Mouse (Mus musculus) E14TG2a.4 (cell line): ENCODE data around the gene Itpr3.

ENCODE experiments used
- H3K27me3 ChIP-seq: 2 replicates; pipeline ENCODE4 v1.6.1; 2014; ENCODE audit warnings: low read length, control low read depth; ENCODE audit not compliant: insufficient read depth
- H3K36me3 ChIP-seq: 2 replicates; pipeline ENCODE4 v1.6.1; 2014; ENCODE audit warnings: low read length, control low read depth; ENCODE audit not compliant: insufficient read depth
- H3K4me1 ChIP-seq: replicated peaks from 2 replicates; pipeline ENCODE4 v1.6.1; 2014; ENCODE audit warnings: low read depth, low read length, control low read depth
- H3K4me3 ChIP-seq: replicated peaks from 2 replicates; pipeline ENCODE4 v1.5.1; 2014; ENCODE audit warnings: mild to moderate bottlenecking, low read length
- H3K9me3 ChIP-seq: 2 replicates; pipeline ENCODE4 v1.6.1; 2014; ENCODE audit warnings: low read length, control low read depth
- CTCF ChIP-seq: conservative IDR thresholded peaks from 2 replicates; pipeline ENCODE4 v1.5.1; 2014; ENCODE audit warnings: low read length
- NANOG ChIP-seq: IDR thresholded peaks from 2 replicates; pipeline ENCODE4 v1.6.1; 2014; ENCODE audit warnings: borderline replicate concordance, low read length, mixed read lengths
- POU5F1 ChIP-seq: IDR thresholded peaks from 2 replicates; pipeline ENCODE4 v1.6.1; 2014; ENCODE audit warnings: low read length, borderline replicate concordance

Gene Itpr3

DNA sequence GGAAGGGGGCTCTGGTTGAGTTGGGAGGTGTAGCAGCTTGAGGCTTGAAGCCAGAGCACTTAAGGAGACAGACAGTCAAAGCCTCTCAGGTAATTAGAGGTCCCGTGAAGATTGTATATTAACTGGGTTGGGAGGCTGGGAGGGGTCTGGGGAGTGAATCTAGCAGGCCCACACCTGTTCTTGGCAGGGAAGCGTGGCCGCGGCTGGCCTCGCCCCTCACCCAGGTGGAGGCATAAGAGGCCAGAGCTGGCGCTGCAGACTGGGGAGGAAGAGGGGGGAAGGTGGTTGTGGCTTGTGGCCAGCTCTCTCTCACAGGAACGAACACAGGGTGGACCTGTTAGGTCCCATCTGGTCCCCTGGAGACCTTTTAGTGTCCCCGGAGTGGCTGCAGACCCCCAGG is 3.6 kb downstream of the Itpr3 start:
- no peak overlapping the region for H3K4me3 ChIP-seq
- peaks cover 79% of the 10 kb centered on the region for H3K4me1 ChIP-seq
- H3K27me3 ChIP-seq, result peaks cover 3% of the 10 kb centered on the region; the same call in 1 of the 2 replicates
- no peaks in the 10 kb centered on the region for H3K9me3 ChIP-seq
- peaks cover 20% of the 10 kb centered on the region for H3K36me3 ChIP-seq
- TF ChIP-seq CTCF, result no peak
- no peak for TF ChIP-seq NANOG

DNA sequence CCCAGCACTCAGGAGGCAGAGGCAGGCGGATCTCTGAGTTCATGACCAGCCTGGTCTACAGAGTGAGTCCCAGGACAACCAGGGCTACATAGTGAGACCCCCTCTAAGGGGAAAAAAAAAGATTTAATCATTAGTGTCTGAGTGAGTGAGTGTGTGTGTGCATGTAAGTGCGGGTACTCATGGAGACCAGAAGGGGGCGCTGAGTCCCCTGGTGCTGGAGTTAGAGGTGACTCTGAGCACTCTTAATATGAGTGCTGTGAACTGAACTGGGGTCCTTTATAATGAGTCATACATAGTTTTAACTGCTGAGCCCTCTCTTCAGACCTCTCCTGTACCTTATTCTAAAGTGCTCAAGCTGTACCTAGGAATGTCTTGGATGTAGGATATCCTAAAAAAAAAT is 4.6 kb downstream of the Itpr3 start:
- Histone ChIP-seq H3K9me3 (no peaks in the 10 kb centered on the region), H3K27me3 (peaks cover 3% of the 10 kb centered on the region; the same call in 1 of the 2 replicates), H3K36me3 (peaks cover 20% of the 10 kb centered on the region), H3K4me3 (no peak overlapping the region), H3K4me1 (peaks cover 85% of the 10 kb centered on the region)
- TF ChIP-seq NANOG (no peak), CTCF (peak; percentile 32)

GRCm38 (mm10) chr17:27062684-27063083 is 5.6 kb downstream of the Itpr3 start:
- Histone ChIP-seq H3K4me3 (peak overlapping the region; percentile 54; the same call in 1 of the 2 replicates), H3K27me3 (peaks cover 3% of the 10 kb centered on the region; the same call in 1 of the 2 replicates), H3K9me3 (no peaks in the 10 kb centered on the region), H3K36me3 (peaks cover 20% of the 10 kb centered on the region), H3K4me1 (peaks cover 91% of the 10 kb centered on the region)
- TF ChIP-seq POU5F1 (no peak), CTCF (no peak), NANOG (no peak)

GRCm38 (mm10) chr17:27063717-27064116 is 6.6 kb downstream of the Itpr3 start:
- peaks cover 20% of the 10 kb centered on the region for H3K36me3 ChIP-seq
- H3K9me3 ChIP-seq, result no peaks in the 10 kb centered on the region
- H3K4me3 ChIP-seq, result peak overlapping the region; percentile 54
- no peaks in the 10 kb centered on the region for H3K27me3 ChIP-seq
- peaks cover 83% of the 10 kb centered on the region for H3K4me1 ChIP-seq
- TF ChIP-seq NANOG, result no peak
- no peak for TF ChIP-seq POU5F1
- no peak for TF ChIP-seq CTCF

- Histone ChIP-seq H3K4me3 (peak overlapping the region; percentile 54), H3K4me1 (peaks cover 82% of the 10 kb centered on the region), H3K27me3 (no peaks in the 10 kb centered on the region), H3K9me3 (no peaks in the 10 kb centered on the region), H3K36me3 (peaks cover 20% of the 10 kb centered on the region)
- TF ChIP-seq CTCF (no peak), NANOG (no peak), POU5F1 (no peak)
Observed at GRCm38 (mm10) chr17:27064195-27064594, 7.1 kb downstream of the Itpr3 start.

DNA sequence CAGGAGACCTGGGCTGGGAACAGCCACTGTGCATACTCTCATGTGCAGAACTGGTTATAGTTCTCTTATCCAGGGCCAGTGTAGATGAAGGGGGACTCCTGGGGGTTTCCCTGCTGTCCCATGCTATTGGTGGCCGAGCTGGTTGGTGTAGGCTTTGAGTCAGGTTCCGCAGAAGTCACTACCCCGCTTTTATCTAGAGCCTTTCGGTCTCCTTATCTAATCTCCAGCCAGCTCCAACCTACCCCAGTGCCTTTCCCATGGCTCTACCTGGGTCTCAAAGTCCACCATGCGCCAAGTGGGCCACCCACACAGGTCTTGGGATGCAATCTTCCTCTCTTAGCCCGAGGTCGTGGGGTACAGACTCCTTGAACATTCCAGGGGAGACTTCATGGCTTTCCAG is 9.0 kb downstream of the Itpr3 start:
- H3K4me3 ChIP-seq, result peak overlapping the region; percentile 45
- no peak for TF ChIP-seq POU5F1
- no peak for TF ChIP-seq CTCF
- no peak for TF ChIP-seq NANOG
- H3K9me3 ChIP-seq, result no peaks in the 10 kb centered on the region
- peaks cover 82% of the 10 kb centered on the region for H3K4me1 ChIP-seq
- no peaks in the 10 kb centered on the region for H3K27me3 ChIP-seq
- peaks cover 11% of the 10 kb centered on the region; the same call in 1 of the 2 replicates for H3K36me3 ChIP-seq

DNA sequence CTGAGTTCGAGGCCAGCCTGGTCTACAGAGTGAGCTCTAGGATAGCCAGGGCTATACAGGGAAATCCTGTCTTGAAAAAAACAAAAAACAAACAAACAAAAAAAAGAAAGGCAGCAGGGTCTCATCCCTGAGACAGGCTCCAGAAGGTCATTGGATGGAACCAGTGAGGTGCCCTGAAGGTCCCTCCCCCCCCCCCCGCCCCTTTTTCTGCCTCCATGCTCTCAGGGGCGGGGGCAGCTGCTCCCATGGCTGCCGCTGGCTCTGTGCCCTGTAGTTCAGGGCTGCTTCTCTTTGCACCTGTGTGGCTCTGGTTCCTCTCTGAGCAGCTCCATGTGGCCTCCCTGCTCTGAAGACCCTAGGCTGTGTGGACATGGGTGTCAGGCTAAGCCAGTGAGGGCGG is 12.0 kb downstream of the Itpr3 start:
- Histone ChIP-seq H3K9me3 (no peaks in the 10 kb centered on the region), H3K36me3 (peaks cover 20% of the 10 kb centered on the region), H3K4me1 (peaks cover 90% of the 10 kb centered on the region), H3K27me3 (no peaks in the 10 kb centered on the region), H3K4me3 (peak overlapping the region; percentile 74)
- no peak for TF ChIP-seq POU5F1
- TF ChIP-seq NANOG, result no peak
- no peak for TF ChIP-seq CTCF

DNA sequence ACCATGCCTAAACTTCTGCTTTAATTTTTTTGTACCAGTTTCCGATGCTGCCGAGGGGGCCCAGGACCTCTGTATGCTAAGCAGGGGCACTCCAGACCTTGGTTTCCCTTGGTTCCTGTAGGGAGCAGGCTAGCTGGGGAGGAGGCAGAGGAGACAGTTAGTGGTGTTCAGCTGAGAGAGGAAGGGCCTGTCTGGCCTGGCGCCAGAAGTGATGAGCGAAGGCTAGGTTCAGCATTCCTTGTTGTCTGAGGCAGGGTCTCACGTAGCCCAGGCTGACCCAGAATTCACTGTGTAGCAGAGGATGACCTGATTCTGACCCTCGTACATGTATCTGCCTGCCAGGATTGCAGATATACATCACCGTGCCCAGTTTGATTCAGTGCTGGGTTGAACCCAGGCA is 13.8 kb downstream of the Itpr3 start:
- TF ChIP-seq POU5F1 (no peak), CTCF (no peak), NANOG (no peak)

DNA sequence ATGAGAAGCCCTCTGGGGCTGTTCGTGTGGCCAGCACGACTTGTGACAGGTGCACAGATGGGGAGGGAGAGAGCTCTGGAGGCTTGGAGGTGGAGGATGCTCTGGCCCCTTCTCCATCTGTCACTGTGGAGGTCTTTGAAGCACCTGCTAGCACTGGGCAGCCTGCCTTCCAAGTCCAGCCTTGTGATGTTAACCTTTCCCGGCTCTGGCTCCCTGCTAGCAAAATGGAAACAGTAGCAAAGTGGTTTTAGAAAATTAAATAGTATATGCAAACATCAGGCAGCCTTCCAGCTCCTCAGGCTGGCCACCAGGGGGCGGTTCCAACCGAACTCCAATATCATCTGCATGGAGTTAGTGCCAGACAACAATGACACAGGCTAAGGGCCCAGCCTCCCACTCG is 14.5 kb downstream of the Itpr3 start:
- H3K4me3 ChIP-seq, result no peak overlapping the region
- no peaks in the 10 kb centered on the region for H3K9me3 ChIP-seq
- no peaks in the 10 kb centered on the region for H3K27me3 ChIP-seq
- peak; percentile 89 for TF ChIP-seq CTCF
- TF ChIP-seq NANOG, result no peak
- H3K36me3 ChIP-seq, result peaks cover 36% of the 10 kb centered on the region
- H3K4me1 ChIP-seq, result peaks cover 86% of the 10 kb centered on the region

More for the DNA sequence above, 13.8 kb downstream of the Itpr3 start:
- Histone ChIP-seq H3K9me3 (no peaks in the 10 kb centered on the region), H3K4me1 (peaks cover 90% of the 10 kb centered on the region), H3K4me3 (no peak overlapping the region), H3K36me3 (peaks cover 29% of the 10 kb centered on the region), H3K27me3 (no peaks in the 10 kb centered on the region)
